Mouse (Mus musculus) monocyte, adult 2 months (primary cell): ENCODE measurements around the gene Cfap221.

Experiments
- DNase-seq, 2 experiments: peaks; one replicate each; pipeline ENCODE4 v3.0.0; 2022; ENCODE audit warnings: low spot score in 2 of 2, low read depth in 1 of 2

The Cfap221 gene

GRCm38 (mm10) chr1:119907206-119907748, 89.8 kb downstream of the Cfap221 start:
- no peak for DNase-seq

GRCm38 (mm10) chr1:119903231-119903620, 93.8 kb downstream of the Cfap221 start:
- DNase-seq, result no peak

GRCm38 (mm10) chr1:119902551-119903230, 94.3 kb downstream of the Cfap221 start:
- DNase-seq, result no peak

- DNase-seq, result no peak
Measured at GRCm38 (mm10) chr1:119899195-119900123, 97.6 kb downstream of the Cfap221 start.

GRCm38 (mm10) chr1:119894936-119895335, 102.1 kb downstream of the Cfap221 start:
- DNase-seq, result peak in 1 of 2 experiments; percentile 14

DNA sequence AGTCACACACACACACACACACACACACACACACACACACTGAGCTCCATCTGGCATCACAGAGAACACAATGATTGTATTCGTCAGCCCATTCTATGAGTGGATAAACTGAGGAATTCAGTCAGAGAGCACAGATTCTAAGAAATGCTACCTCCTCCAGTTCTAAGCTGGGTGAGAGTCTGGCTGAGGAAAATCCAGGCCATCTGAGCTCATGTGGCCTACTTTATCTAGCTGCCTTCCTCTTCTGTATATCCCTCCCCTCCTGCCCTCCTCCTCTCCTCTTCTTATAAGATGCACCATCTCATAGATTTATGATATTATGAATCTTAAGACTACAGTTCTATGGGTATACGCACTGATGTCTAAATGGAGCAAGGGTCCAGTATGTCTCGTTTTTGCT, 103.4 kb downstream of the Cfap221 start:
- DNase-seq, result no peak

GRCm38 (mm10) chr1:119892933-119893332, 104.1 kb downstream of the Cfap221 start:
- no peak for DNase-seq

- no peak for DNase-seq
Measured at GRCm38 (mm10) chr1:119891865-119892264, 105.2 kb downstream of the Cfap221 start.

GRCm38 (mm10) chr1:119891149-119891548, 105.9 kb downstream of the Cfap221 start:
- DNase-seq, result no peak

DNA sequence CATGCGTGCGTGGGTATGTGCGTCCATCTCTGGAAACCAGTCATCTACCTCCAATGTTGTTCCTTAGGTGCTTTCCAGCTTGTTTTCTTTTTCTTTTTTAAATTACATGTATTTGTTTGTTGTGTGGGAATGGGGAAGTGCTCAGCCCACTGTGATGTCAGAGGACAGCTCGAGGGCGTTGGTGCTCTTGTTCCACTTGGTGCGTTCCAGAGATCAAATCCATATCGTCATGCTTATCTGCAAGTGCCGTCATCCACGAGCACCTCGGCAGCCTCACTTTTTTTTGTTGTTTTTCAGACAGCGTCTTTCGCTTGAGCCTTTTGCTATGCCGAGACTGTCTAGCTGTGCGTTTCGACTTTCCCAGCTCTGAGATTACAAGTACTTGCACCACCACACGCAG, 107.7 kb downstream of the Cfap221 start:
- no peak for DNase-seq

DNA sequence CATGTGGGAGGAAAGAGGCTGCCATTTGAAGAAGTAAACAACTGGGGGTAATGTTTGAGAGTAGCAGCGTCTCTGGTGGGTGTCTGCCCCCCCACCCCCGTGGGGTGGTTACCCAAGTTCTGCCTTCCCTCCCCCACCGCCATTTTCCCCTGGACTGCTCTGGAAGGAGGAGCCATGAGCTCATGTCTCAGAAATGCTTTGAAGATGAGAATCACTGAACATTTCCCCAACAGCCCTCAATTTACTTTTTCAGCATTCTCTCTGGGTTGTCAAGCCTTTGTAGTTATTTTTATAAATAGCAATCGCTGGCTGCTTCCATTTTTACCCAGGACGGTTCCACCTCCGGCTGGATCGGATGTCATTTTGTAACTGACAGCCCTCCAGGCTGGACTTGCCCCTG, 110.7 kb downstream of the Cfap221 start:
- no peak for DNase-seq

GRCm38 (mm10) chr1:119884272-119884671, 112.8 kb downstream of the Cfap221 start:
- DNase-seq, result no peak

- no peak for DNase-seq
Measured at GRCm38 (mm10) chr1:119878909-119879308, 118.1 kb downstream of the Cfap221 start.

DNA sequence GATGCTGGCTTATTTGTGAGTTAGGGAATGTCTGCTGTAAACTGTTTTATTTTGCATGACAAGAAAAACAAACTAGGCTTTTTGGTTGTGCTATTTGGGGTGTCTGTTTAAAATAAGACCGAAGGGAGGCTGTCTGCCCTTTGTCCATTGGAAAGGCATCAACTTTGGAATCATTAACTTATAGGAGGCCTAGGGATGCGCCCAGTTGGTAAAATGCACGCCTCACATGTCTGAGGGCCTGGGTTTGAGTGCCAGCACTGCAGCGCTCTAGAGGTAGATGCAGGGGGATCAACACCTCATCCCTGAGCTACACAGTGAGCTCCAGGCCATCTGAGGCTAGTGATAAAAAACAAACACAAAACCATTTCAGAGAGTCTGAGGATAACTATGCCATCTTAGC, 119.6 kb downstream of the Cfap221 start:
- no peak for DNase-seq
